Mouse (Mus musculus): ENCODE measurements around the gene Osbpl2. TPM values are rescaled to one million over a fixed set of nuclear protein-coding genes. Genes with fewer than 3 reads are reported as not detected.

Gene Osbpl2
- total RNA-seq, 2 experiments from 2014 or later: 46.6 to 47.0 TPM

DNA sequence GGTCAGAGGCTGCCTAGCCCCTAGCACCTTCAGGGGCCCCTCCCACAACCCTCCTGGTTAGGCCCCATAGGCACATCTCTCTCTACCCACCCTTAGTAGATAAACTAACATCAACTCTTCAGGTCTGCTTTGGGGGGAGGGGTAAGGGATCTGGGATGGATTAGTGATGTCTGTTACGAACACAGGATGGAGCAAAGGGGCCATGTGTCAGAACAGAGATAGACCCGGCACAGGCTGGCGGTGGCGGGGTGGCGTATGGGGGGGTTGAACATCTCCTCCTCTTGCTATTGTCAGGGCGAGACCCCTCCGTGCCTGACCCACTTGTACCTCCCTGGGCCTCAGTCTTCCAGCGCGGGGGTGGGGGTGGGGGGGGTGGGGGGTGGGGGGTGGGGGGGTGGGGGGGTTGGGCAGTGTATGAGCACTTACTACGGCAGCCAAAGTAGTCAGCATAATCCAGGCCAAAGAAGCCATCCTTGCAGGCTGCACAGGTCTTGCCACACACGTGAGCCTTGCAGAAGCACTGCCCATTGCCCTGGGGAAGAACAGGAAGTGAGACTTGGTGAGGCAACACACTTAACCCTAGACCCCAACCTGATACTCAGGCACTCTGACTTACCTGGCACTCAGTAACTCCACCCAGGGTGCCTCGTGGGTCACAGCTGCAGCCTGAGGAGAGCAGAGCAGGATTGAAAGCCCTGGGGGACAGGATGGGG is 77.7 kb downstream of the Osbpl2 start:
- DNase-seq (ENCODE audit: extremely low spot score in 1 of 2, low spot score in 1 of 2): no peak

DNA sequence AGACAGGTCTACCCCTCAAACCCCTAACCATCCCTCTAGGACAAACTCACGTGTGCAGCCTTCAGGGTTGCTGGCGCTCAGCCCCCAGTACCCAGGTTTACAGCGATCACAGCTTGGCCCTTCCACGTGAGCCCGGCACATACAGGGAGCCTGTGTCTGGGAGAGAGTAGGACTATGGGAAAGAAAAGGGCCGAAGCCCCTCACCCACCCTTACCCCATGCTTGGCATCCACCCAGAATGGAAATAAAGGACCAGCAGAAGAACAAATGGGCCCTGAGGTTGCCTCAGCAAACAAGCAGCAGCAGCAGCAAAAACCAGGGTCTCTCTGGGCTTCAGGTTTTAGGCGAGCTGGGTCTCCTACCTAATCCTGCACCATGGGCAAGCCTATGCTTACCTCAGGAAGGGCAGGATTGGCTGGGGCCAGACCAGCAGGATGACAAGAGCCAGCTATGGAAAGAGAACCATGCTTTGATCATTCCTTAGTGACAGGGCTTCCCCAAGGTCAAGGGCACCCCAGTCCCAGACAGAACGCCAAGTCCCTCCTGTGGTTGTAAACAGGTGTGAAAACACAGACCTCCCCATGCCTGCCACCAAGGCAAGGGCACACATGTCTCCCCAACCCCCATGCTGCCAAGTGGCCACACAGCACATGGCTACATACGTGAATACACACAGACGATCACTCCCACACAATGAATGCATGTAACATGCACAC is 78.4 kb downstream of the Osbpl2 start:
- DNase-seq (ENCODE audit: extremely low spot score in 1 of 2, low spot score in 1 of 2): no peak

DNA sequence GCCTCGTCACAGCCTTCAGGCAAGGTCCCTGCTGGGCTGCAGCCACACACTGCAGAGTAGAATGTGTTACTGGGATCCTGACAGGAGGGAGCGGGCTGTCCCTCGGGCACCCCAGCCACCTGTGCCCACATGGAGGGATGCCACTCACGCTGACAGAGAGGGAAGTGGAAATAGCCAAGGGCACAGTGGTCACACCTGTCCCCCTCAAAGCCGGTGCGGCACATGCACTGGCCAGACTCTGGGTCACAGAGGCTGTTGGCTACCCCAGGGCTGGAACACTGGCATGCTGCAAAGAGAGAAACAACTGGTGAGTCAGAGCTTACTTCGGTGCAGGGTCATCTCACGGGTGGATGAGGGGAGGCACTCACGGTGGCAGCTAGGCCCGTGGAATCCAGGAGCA is 79.7 kb downstream of the Osbpl2 start:
- DNase-seq (ENCODE audit: extremely low spot score in 1 of 2, low spot score in 1 of 2): no peak

DNA sequence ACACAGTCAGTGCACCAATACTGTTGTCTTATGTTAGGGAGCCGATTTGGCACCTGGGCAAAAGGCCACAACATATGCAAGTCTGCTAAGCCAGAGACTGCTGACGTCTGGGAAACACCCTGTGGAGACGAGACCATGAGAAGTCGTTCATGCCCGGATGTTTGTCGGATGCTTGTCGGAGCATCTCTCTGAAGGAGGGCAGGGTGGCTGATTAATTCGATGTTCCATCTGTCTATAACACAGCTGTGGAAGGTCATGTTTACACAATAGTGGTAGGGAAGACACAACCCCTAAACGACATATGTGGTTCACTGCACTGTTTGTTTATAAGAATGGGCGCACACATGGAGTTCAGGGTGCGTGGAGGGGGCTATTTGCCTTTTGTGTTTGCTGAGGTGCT is 81.6 kb downstream of the Osbpl2 start:
- DNase-seq (ENCODE audit: extremely low spot score in 1 of 2, low spot score in 1 of 2): no peak

DNA sequence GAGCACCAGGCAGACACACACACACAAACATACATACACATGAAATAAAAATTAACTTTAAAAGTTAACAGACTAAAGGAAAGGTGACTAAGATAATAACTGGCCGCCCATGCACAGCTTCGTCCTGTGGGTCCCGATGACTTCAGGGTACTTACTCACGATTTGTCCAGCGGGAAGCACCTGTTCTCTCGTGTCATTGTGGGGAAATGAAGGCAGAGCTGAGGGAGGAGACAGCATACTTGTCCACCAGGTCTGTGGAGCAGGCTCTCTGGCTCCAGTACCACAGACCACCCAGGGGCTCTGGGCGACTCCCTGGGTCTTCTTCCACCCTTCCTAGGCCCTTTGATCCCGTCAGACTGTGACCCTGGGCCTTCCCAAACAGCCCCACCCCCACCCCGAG is 82.2 kb downstream of the Osbpl2 start:
- no peak for DNase-seq (ENCODE audit: extremely low spot score in 1 of 2, low spot score in 1 of 2)

DNA sequence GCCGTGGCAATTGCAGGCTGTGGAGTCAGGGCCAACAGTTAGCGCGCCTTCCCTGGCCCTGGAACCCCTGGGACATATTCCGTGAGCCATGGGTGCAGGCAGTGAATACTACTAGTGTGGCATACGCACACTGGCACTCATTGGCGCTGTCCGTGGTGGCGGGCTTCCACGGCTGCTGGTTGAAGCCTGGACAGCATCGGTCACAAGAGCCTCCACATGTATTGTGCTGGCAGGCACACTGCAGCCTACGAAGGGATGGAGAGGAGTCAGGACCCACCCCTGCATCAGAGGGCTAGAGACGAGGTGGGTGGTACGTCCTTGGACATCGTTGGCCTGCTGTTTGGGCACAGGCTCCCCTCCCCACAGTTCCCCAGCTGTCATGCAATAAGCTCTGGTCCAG is 83.2 kb downstream of the Osbpl2 start:
- DNase-seq (ENCODE audit: extremely low spot score in 1 of 2, low spot score in 1 of 2): no peak

DNA sequence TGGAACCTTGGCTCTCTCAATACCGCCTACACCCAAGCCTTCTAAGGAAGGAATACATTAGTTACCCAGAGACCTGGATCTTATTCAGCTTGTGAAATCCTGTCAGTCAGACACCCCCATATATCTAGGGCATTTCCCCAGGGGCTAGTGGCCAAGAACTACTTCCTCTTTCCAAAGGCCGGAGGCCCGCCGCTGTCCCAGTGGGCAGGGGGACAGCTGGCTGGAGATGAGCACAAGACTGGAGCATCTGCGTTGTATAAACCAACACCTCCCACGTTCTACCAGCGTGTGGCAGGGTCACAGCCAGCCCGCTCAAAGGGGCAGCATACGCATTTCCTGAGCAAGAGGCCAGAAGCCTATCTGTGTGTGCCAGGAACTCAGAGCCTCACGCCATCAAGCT is 83.7 kb downstream of the Osbpl2 start:
- DNase-seq (ENCODE audit: extremely low spot score in 1 of 2, low spot score in 1 of 2): no peak

DNA sequence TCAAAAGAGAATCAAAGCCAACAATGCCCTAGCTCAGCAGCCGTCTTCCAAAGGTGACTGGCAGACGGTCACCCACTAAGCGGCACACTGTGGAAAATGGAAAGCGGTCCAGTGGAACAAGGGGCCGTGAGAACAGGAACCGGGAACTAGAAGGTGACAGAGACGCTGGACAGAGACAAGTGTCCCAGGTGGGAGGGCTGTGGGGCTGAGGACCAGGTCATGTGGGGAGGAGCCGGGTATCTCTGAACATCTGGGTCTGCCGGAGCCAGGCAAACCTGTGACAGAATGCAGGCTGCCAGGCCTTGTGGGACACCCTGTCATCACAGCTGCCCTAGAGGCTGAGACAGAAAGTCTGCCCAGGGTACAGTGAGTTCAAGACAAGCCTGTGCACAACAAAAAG is 85.4 kb downstream of the Osbpl2 start:
- DNase-seq (ENCODE audit: extremely low spot score in 1 of 2, low spot score in 1 of 2): no peak

DNA sequence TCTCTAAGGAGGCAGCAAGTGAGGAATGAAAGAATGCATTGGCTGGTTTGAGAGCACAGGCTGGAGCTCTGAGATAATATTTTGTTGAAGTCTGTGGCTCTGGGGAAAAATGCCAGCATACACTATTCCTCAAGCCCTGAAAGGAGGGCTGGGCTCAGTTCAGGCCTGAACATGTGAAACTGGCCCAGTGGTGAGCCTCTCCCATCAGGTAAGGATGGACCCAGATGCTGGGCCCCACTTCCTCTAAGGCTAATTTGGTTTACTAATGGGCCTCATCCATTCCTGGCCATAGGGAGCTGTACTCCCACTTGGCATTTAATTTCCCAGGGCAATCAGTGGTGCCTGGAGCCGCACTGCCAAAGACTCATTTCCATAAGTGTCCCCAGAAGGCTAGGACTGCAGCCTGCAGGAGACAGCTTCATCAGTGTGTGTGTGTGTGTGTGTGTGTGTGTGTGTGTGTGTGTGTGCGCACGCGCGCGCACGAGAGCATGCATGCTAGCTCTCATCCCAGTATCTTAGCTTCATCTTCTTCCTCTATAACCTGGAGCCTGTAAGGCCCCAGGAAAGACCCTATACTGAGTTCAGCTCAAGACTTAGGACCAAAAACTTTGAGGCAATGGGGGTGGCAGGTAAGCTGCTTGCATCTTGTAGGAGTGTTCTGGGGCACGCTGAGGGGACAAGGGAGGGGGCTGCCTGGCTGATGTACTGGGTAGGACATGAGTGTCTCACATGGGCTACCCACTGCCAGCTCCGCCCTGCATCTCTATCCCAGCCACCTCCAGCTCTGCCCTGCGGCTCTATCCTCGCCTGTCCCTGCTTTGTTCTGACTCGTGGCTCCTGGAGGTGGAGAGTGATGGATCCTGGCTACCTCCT is 86.2 kb downstream of the Osbpl2 start:
- no peak for DNase-seq (ENCODE audit: extremely low spot score in 1 of 2, low spot score in 1 of 2)

DNA sequence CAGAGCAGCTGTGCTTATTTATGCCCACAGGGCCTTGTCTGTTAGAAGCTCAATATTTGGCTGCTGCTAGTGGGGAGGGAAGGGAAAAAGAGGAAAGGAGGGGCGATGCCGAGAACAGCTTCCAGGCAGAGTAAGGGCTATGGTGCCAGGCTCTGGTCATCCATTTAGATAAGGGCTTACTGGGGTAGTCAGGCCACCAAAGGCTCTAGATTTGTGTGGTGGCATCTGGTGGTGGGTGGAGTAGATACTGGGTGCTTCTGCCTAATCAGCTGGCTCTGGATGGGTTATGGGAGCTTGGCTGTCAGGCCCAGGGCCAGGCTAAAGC is 86.8 kb downstream of the Osbpl2 start:
- no peak for DNase-seq (ENCODE audit: extremely low spot score in 1 of 2, low spot score in 1 of 2)

DNA sequence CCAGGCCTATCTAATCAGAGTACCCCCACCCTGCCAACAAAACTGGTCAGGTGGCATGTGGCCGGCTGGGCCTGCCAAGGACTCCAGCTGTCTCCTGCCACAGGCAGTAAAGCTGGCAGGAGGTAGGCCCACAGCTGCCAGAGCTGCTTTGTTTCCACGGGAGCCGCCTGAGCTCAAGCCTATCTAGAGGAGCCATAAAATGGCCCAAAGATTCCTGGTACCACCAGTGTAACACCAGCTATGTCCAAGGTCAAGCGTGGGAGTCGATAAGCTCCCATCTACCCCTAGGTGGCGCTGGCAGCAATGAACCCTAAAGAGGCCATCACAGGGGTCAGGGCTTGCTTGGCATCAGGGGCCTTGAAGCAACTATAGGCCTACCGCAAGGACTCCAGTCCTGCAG is 88.7 kb downstream of the Osbpl2 start:
- no peak for DNase-seq (ENCODE audit: extremely low spot score in 1 of 2, low spot score in 1 of 2)

DNA sequence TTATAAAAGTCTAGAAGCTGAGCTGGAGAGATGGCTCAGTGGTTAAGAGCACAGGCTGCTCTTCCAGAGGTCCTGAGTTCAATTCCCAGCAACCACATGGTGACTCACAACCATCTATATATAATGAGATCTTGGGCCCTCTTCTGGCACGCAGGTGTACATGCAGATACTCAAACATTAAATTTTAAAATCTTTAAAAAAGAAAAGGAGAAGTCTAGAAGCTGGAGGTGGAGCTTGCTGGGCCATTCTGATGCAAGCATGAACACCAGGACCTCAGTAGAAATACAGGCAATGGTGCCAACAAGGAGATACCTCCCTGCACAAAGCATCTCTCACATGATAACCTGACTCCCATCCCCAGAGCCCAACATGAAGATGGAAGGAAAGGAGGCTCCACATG is 89.9 kb downstream of the Osbpl2 start:
- no peak for DNase-seq (ENCODE audit: extremely low spot score in 1 of 2, low spot score in 1 of 2)

DNA sequence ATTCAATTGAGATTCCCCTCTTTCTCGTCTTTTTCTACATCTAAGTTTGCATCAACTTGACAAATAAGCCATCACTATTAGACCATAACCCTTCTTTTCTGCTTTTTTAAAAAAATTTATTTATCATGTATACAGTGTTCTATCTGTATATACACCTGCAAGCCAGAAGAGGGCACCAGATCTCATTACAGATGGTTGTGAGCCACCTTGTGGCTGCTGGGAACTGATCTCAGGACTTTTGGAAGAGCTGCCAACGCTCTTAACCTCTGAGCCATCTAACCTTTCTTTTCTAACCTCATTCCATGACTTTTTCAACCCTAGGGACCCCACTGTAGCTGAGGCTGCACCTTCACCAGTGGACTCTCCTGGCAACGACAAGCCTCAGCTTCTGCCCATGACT is 93.1 kb downstream of the Osbpl2 start:
- DNase-seq (ENCODE audit: extremely low spot score in 1 of 2, low spot score in 1 of 2): no peak

Small RNA genes lying within 50 kb of the gene (microRNA-seq; reads per million reads assigned to microRNA genes)
- gene Mir7005: 0 to 0.74 reads per million in 2 experiments

Other genes starting within 250 kb of the Osbpl2 start
- gene Taf4, start 142.7 kb upstream of the Osbpl2 start, total RNA-seq (2021): 10 to 100 TPM; 19.4 to 21.0 TPM
- 100 to 1,000 TPM; 101 to 108 TPM for gene Lsm14b, start 94.3 kb upstream of the Osbpl2 start, total RNA-seq (2021)
- 100 to 1,000 TPM; 181 to 185 TPM for gene Psma7, start 76.9 kb upstream of the Osbpl2 start, total RNA-seq (2021)
- 10 to 100 TPM; 37.7 to 43.3 TPM for gene Ss18l1, start 76.8 kb upstream of the Osbpl2 start, total RNA-seq (2021)
- 10 to 100 TPM; 17.6 to 17.9 TPM for gene Mtg2, start 48.7 kb upstream of the Osbpl2 start, total RNA-seq (2021)
- 10 to 100 TPM; 45.3 to 50.7 TPM for gene Hrh3, start 14.8 kb upstream of the Osbpl2 start, total RNA-seq (2021)
- 100 to 1,000 TPM; 104 to 108 TPM for gene Adrm1, start 52.2 kb downstream of the Osbpl2 start, total RNA-seq (2021)
- 10 to 100 TPM in 1 of 2 experiments, 1 to 10 TPM in 1; 5.7 to 10.2 TPM for gene Lama5, start 106.6 kb downstream of the Osbpl2 start, total RNA-seq (2021)
- gene Rps21, start 138.1 kb downstream of the Osbpl2 start, total RNA-seq (2021): 100 to 1,000 TPM; 617 to 738 TPM
- 10 to 100 TPM; 32.3 to 38.2 TPM for gene Cables2, start 154.2 kb downstream of the Osbpl2 start, total RNA-seq (2021)
- gene Rbbp8nl, start 170.6 kb downstream of the Osbpl2 start, total RNA-seq (2021): not detected
- gene Gata5, start 215.4 kb downstream of the Osbpl2 start, total RNA-seq (2021): not detected

Measured in layer of hippocampus, postnatal 25 days (tissue).